Mouse (Mus musculus) limb, embryonic 15.5 days (tissue): Measurements from ENCODE around the gene Robo1. TPM values are rescaled to one million over a fixed set of nuclear protein-coding genes. Genes with fewer than 3 reads are reported as not detected.

Source experiments
- ATAC-seq: fragments of 200-750 bp; cut with Nextera tagmentation; 2 replicates; pipeline ENCODE4 v1.8.0; 2017; ENCODE audit warnings: low read depth, moderate TSS enrichment; ENCODE audit not compliant: insufficient number of reproducible peaks, low FRiP score, low TSS enrichment
- H3K27ac ChIP-seq: fragments of 300-500 bp; sonication (generic); 2 replicates; pipeline ENCODE4 v1.5.1; 2015; ENCODE audit warnings: moderate library complexity, mild to moderate bottlenecking, inconsistent platforms
- H3K27me3 ChIP-seq: fragments of 300-500 bp; sonication (generic); 2 replicates; pipeline ENCODE4 v1.6.1; 2015; ENCODE audit warnings: inconsistent platforms
- H3K36me3 ChIP-seq: fragments of 300-500 bp; sonication (generic); 2 replicates; pipeline ENCODE4 v1.6.1; 2015; ENCODE audit warnings: inconsistent platforms
- H3K4me1 ChIP-seq: fragments of 300-500 bp; sonication (generic); 2 replicates; pipeline ENCODE4 v1.6.1; 2015; ENCODE audit warnings: inconsistent platforms
- H3K4me2 ChIP-seq: fragments of 300-500 bp; sonication (generic); 2 replicates; pipeline ENCODE4 v1.6.1; 2015; ENCODE audit warnings: mild to moderate bottlenecking, inconsistent platforms
- H3K4me3 ChIP-seq: fragments of 300-500 bp; sonication (generic); 2 replicates; pipeline ENCODE4 v1.5.1; 2015; ENCODE audit warnings: mild to moderate bottlenecking, inconsistent platforms
- H3K9ac ChIP-seq: fragments of 300-500 bp; sonication (generic); 2 replicates; pipeline ENCODE4 v1.6.1; 2015; ENCODE audit warnings: inconsistent platforms
- H3K9me3 ChIP-seq: fragments of 300-500 bp; sonication (generic); 2 replicates; pipeline ENCODE4 v1.6.1; 2016; ENCODE audit warnings: inconsistent platforms
- WGBS: fragments of 180-500 bp; shearing (Covaris S2); methylation state at CpG from one replicate; pipeline ENCODE4 v1.1.7; 2015; 5-methylcytosine and 5-hydroxymethylcytosine counted together
- polyA plus RNA-seq: library from polyadenylated mRNA; unstranded; fragments of >200 nt; fragmentation: Nextera tagmentation; extraction: Ambion mirVana; gene quantifications from 2 replicates; pipeline ENCODE4 v1.2.1, GENCODE M21; 2015

The Robo1 gene
- polyA plus RNA-seq, 1 experiment from 2014 or later: 36.3 TPM

GRCm38 (mm10) chr16:72699238-72700006 is 391.3 kb downstream of the Robo1 start:
- no peak overlapping the region for H3K4me3 ChIP-seq
- H3K4me2 ChIP-seq: no peak overlapping the region
- H3K27me3 ChIP-seq: no peaks in the 10 kb centered on the region
- no peak overlapping the region for H3K27ac ChIP-seq
- H3K9me3 ChIP-seq: no peaks in the 10 kb centered on the region
- H3K9ac ChIP-seq: no peak overlapping the region
- 60% methylated on average over 12 of the region's 12 CpGs for WGBS
- no peak for ATAC-seq
- H3K36me3 ChIP-seq: no peaks in the 10 kb centered on the region
- H3K4me1 ChIP-seq: no peaks in the 10 kb centered on the region

- no peaks in the 10 kb centered on the region for H3K9me3 ChIP-seq
- no peaks in the 10 kb centered on the region for H3K27me3 ChIP-seq
- no peak overlapping the region for H3K27ac ChIP-seq
- ATAC-seq: no peak
- no peaks in the 10 kb centered on the region for H3K4me1 ChIP-seq
- no peak overlapping the region for H3K4me2 ChIP-seq
- H3K4me3 ChIP-seq: no peak overlapping the region
- no peaks in the 10 kb centered on the region for H3K36me3 ChIP-seq
- no peak overlapping the region for H3K9ac ChIP-seq
- WGBS: 87% methylated on average over 11 of the region's 11 CpGs
These were observed 392.2 kb downstream of the Robo1 start for GRCm38 (mm10) chr16:72700297-72700696.

- no peaks in the 10 kb centered on the region for H3K27me3 ChIP-seq
- H3K4me2 ChIP-seq: no peak overlapping the region
- no peak for ATAC-seq
- no peak overlapping the region for H3K9ac ChIP-seq
- H3K9me3 ChIP-seq: no peaks in the 10 kb centered on the region
- H3K27ac ChIP-seq: no peak overlapping the region
- H3K4me3 ChIP-seq: no peak overlapping the region
- 88% methylated on average over 6 of the region's 6 CpGs for WGBS
- H3K4me1 ChIP-seq: no peaks in the 10 kb centered on the region
- no peaks in the 10 kb centered on the region for H3K36me3 ChIP-seq
These were observed 395.4 kb downstream of the Robo1 start for GRCm38 (mm10) chr16:72703486-72703885.

GRCm38 (mm10) chr16:72705851-72706250 is 397.7 kb downstream of the Robo1 start:
- no peaks in the 10 kb centered on the region for H3K4me1 ChIP-seq
- H3K27me3 ChIP-seq: no peaks in the 10 kb centered on the region
- no peaks in the 10 kb centered on the region for H3K36me3 ChIP-seq
- ATAC-seq: no peak
- no peak overlapping the region for H3K4me2 ChIP-seq
- WGBS: 78% methylated on average over 5 of the region's 5 CpGs
- no peaks in the 10 kb centered on the region for H3K9me3 ChIP-seq
- H3K27ac ChIP-seq: no peak overlapping the region
- H3K9ac ChIP-seq: no peak overlapping the region
- no peak overlapping the region for H3K4me3 ChIP-seq

GRCm38 (mm10) chr16:72708526-72708925 is 400.4 kb downstream of the Robo1 start:
- H3K4me2 ChIP-seq: no peak overlapping the region
- 0 out of 2 replicates have a peak, but pooled peaks cover 2% of the 10 kb centered on the region for H3K4me1 ChIP-seq
- no peaks in the 10 kb centered on the region for H3K36me3 ChIP-seq
- no peak overlapping the region for H3K9ac ChIP-seq
- ATAC-seq: no peak
- H3K9me3 ChIP-seq: no peaks in the 10 kb centered on the region
- H3K27ac ChIP-seq: no peak overlapping the region
- 88% methylated on average over 2 of the region's 2 CpGs for WGBS
- H3K4me3 ChIP-seq: no peak overlapping the region
- H3K27me3 ChIP-seq: no peaks in the 10 kb centered on the region

- no peaks in the 10 kb centered on the region for H3K27me3 ChIP-seq
- no peak for ATAC-seq
These were observed 409.2 kb downstream of the Robo1 start for GRCm38 (mm10) chr16:72717118-72717802.

GRCm38 (mm10) chr16:72719063-72719462 is 411.0 kb downstream of the Robo1 start:
- Histone ChIP-seq H3K9ac (no peak overlapping the region), H3K36me3 (no peaks in the 10 kb centered on the region), H3K27me3 (no peaks in the 10 kb centered on the region), H3K27ac (no peak overlapping the region), H3K9me3 (no peaks in the 10 kb centered on the region), H3K4me3 (no peak overlapping the region), H3K4me2 (no peak overlapping the region), H3K4me1 (peaks cover 11% of the 10 kb centered on the region)
- ATAC-seq: no peak
- whole genome bisulfite sequencing: 44% methylated on average over 4 of the region's 4 CpGs

More at GRCm38 (mm10) chr16:72717118-72717802, 409.2 kb downstream of the Robo1 start:
- no peak overlapping the region for H3K9ac ChIP-seq
- no peaks in the 10 kb centered on the region for H3K36me3 ChIP-seq
- no peak overlapping the region for H3K27ac ChIP-seq
- no peaks in the 10 kb centered on the region for H3K9me3 ChIP-seq
- H3K4me3 ChIP-seq: no peak overlapping the region
- no peak overlapping the region for H3K4me2 ChIP-seq
- H3K4me1 ChIP-seq: peaks cover 14% of the 10 kb centered on the region
- WGBS: 73% methylated on average over 9 of the region's 9 CpGs

- 90% methylated on average over 4 of the region's 4 CpGs for WGBS
- Histone ChIP-seq H3K4me2 (no peak overlapping the region), H3K36me3 (no peaks in the 10 kb centered on the region), H3K27me3 (no peaks in the 10 kb centered on the region), H3K9ac (no peak overlapping the region), H3K27ac (no peak overlapping the region), H3K4me1 (peaks cover 11% of the 10 kb centered on the region), H3K9me3 (no peaks in the 10 kb centered on the region), H3K4me3 (no peak overlapping the region)
- ATAC-seq: no peak
These were observed 412.9 kb downstream of the Robo1 start for GRCm38 (mm10) chr16:72720979-72721378.

GRCm38 (mm10) chr16:72721713-72722481 is 413.8 kb downstream of the Robo1 start:
- H3K4me3 ChIP-seq: no peak overlapping the region
- H3K27ac ChIP-seq: no peak overlapping the region
- no peaks in the 10 kb centered on the region for H3K9me3 ChIP-seq
- H3K4me2 ChIP-seq: no peak overlapping the region
- no peak for ATAC-seq
- H3K9ac ChIP-seq: no peak overlapping the region
- no peaks in the 10 kb centered on the region for H3K36me3 ChIP-seq
- no peaks in the 10 kb centered on the region for H3K27me3 ChIP-seq
- 53% methylated on average over 14 of the region's 14 CpGs for WGBS
- H3K4me1 ChIP-seq: peaks cover 11% of the 10 kb centered on the region

GRCm38 (mm10) chr16:72734234-72734633 is 426.1 kb downstream of the Robo1 start:
- H3K9me3 ChIP-seq: no peaks in the 10 kb centered on the region
- H3K36me3 ChIP-seq: no peaks in the 10 kb centered on the region
- H3K9ac ChIP-seq: no peak overlapping the region
- no peak for ATAC-seq
- H3K4me2 ChIP-seq: no peak overlapping the region
- H3K27me3 ChIP-seq: no peaks in the 10 kb centered on the region
- 84% methylated on average over 5 of the region's 5 CpGs for WGBS
- no peak overlapping the region for H3K27ac ChIP-seq
- no peak overlapping the region for H3K4me3 ChIP-seq
- peaks cover 6% of the 10 kb centered on the region for H3K4me1 ChIP-seq

- no peak overlapping the region for H3K27ac ChIP-seq
- no peaks in the 10 kb centered on the region for H3K36me3 ChIP-seq
- 54% methylated on average over 11 of the region's 11 CpGs for WGBS
- ATAC-seq: no peak
- no peak overlapping the region for H3K4me2 ChIP-seq
- peaks cover 9% of the 10 kb centered on the region for H3K4me1 ChIP-seq
- H3K4me3 ChIP-seq: no peak overlapping the region
- H3K9me3 ChIP-seq: no peaks in the 10 kb centered on the region
- H3K27me3 ChIP-seq: no peaks in the 10 kb centered on the region
- no peak overlapping the region for H3K9ac ChIP-seq
These were observed 427.1 kb downstream of the Robo1 start for GRCm38 (mm10) chr16:72735175-72735574.

- H3K4me3 ChIP-seq: no peak overlapping the region
- ATAC-seq: no peak
- no peak overlapping the region for H3K4me2 ChIP-seq
- no peak overlapping the region for H3K9ac ChIP-seq
- peaks cover 9% of the 10 kb centered on the region for H3K4me1 ChIP-seq
- H3K27me3 ChIP-seq: no peaks in the 10 kb centered on the region
- no peak overlapping the region for H3K27ac ChIP-seq
- H3K9me3 ChIP-seq: no peaks in the 10 kb centered on the region
- no peaks in the 10 kb centered on the region for H3K36me3 ChIP-seq
- WGBS: 91% methylated on average over 3 of the region's 3 CpGs
These were observed 427.5 kb downstream of the Robo1 start for GRCm38 (mm10) chr16:72735588-72735987.
